Mouse (Mus musculus) gastrocnemius, postnatal 4 days (tissue): ENCODE results near the gene Ccdc32. TPM values are rescaled to one million over a fixed set of nuclear protein-coding genes. Genes with fewer than 3 reads are reported as not detected.

Experiments
- total RNA-seq, 2 experiments: library from RNA; stranded (reverse); gene quantifications; 2 replicates each; pipeline ENCODE4 v1.2.3; 2021

Gene Ccdc32
- total RNA-seq, 2 experiments from 2014 or later = 11.2 to 12.9 TPM

Other genes with a start within 250 kb of the Ccdc32 start
- under 1 TPM; 0.13 to 0.15 TPM for gene Disp2, start 249.7 kb downstream of the Ccdc32 start, total RNA-seq
- gene Knstrn, start 215.4 kb downstream of the Ccdc32 start, total RNA-seq = 10 to 100 TPM; 18.5 to 23.0 TPM
- 10 to 100 TPM; 71.4 to 74.5 TPM for gene Ivd, start 167.4 kb downstream of the Ccdc32 start, total RNA-seq
- 10 to 100 TPM; 15.2 to 15.4 TPM for gene Bahd1, start 129.0 kb downstream of the Ccdc32 start, total RNA-seq
- gene Chst14, start 102.9 kb downstream of the Ccdc32 start, total RNA-seq = 10 to 100 TPM; 19.5 to 19.7 TPM
- gene Rpusd2, start 5.4 kb upstream of the Ccdc32 start, total RNA-seq = 1 to 10 TPM; 5.8 to 6.3 TPM
- 10 to 100 TPM; 10.4 to 12.2 TPM for gene Knl1, start 17.7 kb upstream of the Ccdc32 start, total RNA-seq
- gene Rad51, start 83.4 kb upstream of the Ccdc32 start, total RNA-seq = 10 to 100 TPM in 1 of 2 experiments, 1 to 10 TPM in 1; 8.4 to 10.4 TPM
- 10 to 100 TPM; 12.6 to 13.7 TPM for gene Rmdn3, start 127.6 kb upstream of the Ccdc32 start, total RNA-seq
- 1 to 10 TPM; 1.2 to 1.5 TPM for gene Gchfr, start 138.4 kb upstream of the Ccdc32 start, total RNA-seq
- gene Gm14137, start 145.1 kb upstream of the Ccdc32 start, total RNA-seq = under 1 TPM in 1 of 2 experiments, not detected in 1; 0.10 TPM
- gene Zfyve19, start 179.2 kb upstream of the Ccdc32 start, total RNA-seq = 10 to 100 TPM; 24.6 to 25.9 TPM
- 10 to 100 TPM; 16.7 to 17.2 TPM for gene Dnajc17, start 179.4 kb upstream of the Ccdc32 start, total RNA-seq
- gene Ppp1r14d, start 200.5 kb upstream of the Ccdc32 start, total RNA-seq = not detected
- gene Spint1, start 208.0 kb upstream of the Ccdc32 start, total RNA-seq = under 1 TPM in 1 of 2 experiments, not detected in 1; 0.15 TPM
- gene Rhov, start 241.9 kb upstream of the Ccdc32 start, total RNA-seq = under 1 TPM in 1 of 2 experiments, not detected in 1; 0.16 TPM